Mouse (Mus musculus) MEL (cell line): ENCODE measurements around the gene Il10ra.

Experiments used
- CTCF ChIP-seq, 3 experiments: IDR thresholded peaks in 2 of 3; conservative IDR thresholded peaks in 1 of 3; 2 replicates each; pipeline ENCODE4 v1.5.1; 2011 to 2012; ENCODE audit warnings: low read length in 3 of 3, low read depth in 2 of 3, mild to moderate bottlenecking in 2 of 3, improper control_type of control experiment in 1 of 3, inconsistent platforms in 1 of 3, mixed read lengths in 1 of 3, moderate library complexity in 1 of 3; ENCODE audit not compliant: control insufficient read depth in 1 of 3, insufficient read depth in 1 of 3, poor library complexity in 1 of 3, severe bottlenecking in 1 of 3
- EP300 ChIP-seq, 2 experiments: IDR thresholded peaks; 2 replicates each; pipeline ENCODE4 v1.6.1; 2011; ENCODE audit warnings: improper control_type of control experiment in 2 of 2, low read length in 2 of 2, low read depth in 1 of 2, mild to moderate bottlenecking in 1 of 2
- GATA1 ChIP-seq: IDR thresholded peaks from 2 replicates; pipeline ENCODE4 v1.6.1; 2011; ENCODE audit warnings: low read depth, low read length, improper control_type of control experiment
- MAFK ChIP-seq: IDR thresholded peaks from 2 replicates; pipeline ENCODE4 v1.6.1; 2011; ENCODE audit warnings: low read depth, mild to moderate bottlenecking, low read length, improper control_type of control experiment, borderline replicate concordance
- MYB ChIP-seq: IDR thresholded peaks from 2 replicates; pipeline ENCODE4 v1.6.1; 2011; ENCODE audit warnings: mild to moderate bottlenecking, low read depth, low read length, improper control_type of control experiment
- POLR2AphosphoS2 ChIP-seq: IDR thresholded peaks from 2 replicates; pipeline ENCODE4 v1.6.1; 2011; ENCODE audit warnings: low read length, improper control_type of control experiment
- TAL1 ChIP-seq: IDR thresholded peaks from 2 replicates; pipeline ENCODE4 v1.6.1; 2012; ENCODE audit warnings: mild to moderate bottlenecking, inconsistent platforms, low read length, moderate library complexity, mixed read lengths
- ZKSCAN1 ChIP-seq: IDR thresholded peaks from 2 replicates; pipeline ENCODE4 v1.6.1; 2012; ENCODE audit warnings: low read depth, mild to moderate bottlenecking, inconsistent platforms, low read length, improper control_type of control experiment, moderate library complexity

GRCm38 (mm10) chr9:45291481-45292168 lies 22.7 kb upstream of the Il10ra start:
- TF ChIP-seq MAFK (no peak), GATA1 (no peak), EP300 (IDR thresholded peaks at IDR 0.05; ENCODE audit: low read depth in 1 of 2, low read length in 2 of 2) (no peak), POLR2AphosphoS2 (no peak), CTCF (IDR thresholded peaks at IDR 0.05 in 2 of 3, conservative IDR thresholded peaks at IDR 0.05 in 1 of 3; ENCODE audit: control insufficient read depth in 1 of 3, insufficient read depth in 1 of 3, low read depth in 2 of 3, low read length in 3 of 3, poor library complexity in 1 of 3, severe bottlenecking in 1 of 3) (no peak), MYB (no peak), TAL1 (no peak), ZKSCAN1 (no peak)
